ENCODE assay signal across 8 mouse cellular contexts in the genomic region with DNA sequence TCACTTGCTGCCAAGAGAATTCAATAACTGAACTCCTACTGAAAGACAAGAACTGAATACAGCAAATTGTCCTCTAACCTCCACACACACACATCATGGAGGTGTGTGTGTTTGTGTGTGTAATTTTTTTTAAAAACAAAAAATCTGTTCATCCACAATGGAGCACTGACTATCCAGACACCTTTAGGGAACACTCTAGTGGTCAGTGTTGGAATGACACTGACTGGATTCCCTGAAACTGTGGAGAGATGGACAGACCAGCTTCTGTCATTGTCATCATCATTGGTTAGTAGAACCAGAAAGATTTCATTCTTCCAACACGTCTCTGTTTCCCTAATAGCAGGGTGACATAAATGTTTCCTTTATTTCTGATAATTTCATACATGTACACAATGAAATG. TPM values are rescaled to one million over a fixed set of nuclear protein-coding genes. Genes with fewer than 3 reads are reported as not detected.
DNase-seq lines count a peak whose midpoint lies in the region; ATAC-seq and TF ChIP-seq lines count a peak whose summit lies in the region.

No protein-coding gene starts in this region.

- no peak for TF ChIP-seq POLR2A in liver, adult 2 months (IDR thresholded peaks at IDR 0.05; ENCODE audit: extremely low read depth, insufficient read depth, low read length)

- TF ChIP-seq CTCF in liver, adult 2 months (IDR thresholded peaks at IDR 0.05; ENCODE audit: low read depth, low read length) = peak; percentile 46

- H3K27ac ChIP-seq in liver, adult 2 months (replicated peaks; ENCODE audit: insufficient read depth, low read depth, low read length) = no peak overlapping the region

- H3K27me3 ChIP-seq in liver, adult 2 months (ENCODE audit: control insufficient read depth, insufficient read depth, low read length) = no peaks in the 10 kb centered on the region

- intact Hi-C loops in gastrocnemius, postnatal 14 days (cut with DNase I; ENCODE audit: low total_unique reads) = no loop called here

- no peaks in the 10 kb centered on the region for H3K4me1 ChIP-seq in liver, adult 2 months (ENCODE audit: control insufficient read depth, insufficient read depth, low read length)

- DNase-seq in gastrocnemius, adult 18-20 months (ENCODE audit: low spot score) = peak; percentile 14
- no peak for DNase-seq in gastrocnemius, postnatal 14 days
- DNase-seq in liver, adult 2 months (ENCODE audit: extremely low read depth, low read depth, low spot score) = peak; percentile 24
- DNase-seq in liver (no peak), ZHBTc4 (ENCODE audit: low read depth, low spot score) (peak; percentile 60)
- DNase-seq in ovary, adult 18-20 months (ENCODE audit: low spot score) = no peak
- no peak for DNase-seq in spleen, postnatal 10 days (ENCODE audit: low spot score in 2 of 2)

- WGBS in liver, adult 2 months = 58% methylated on average over 1 of the region's 1 CpGs

- no peaks in the 10 kb centered on the region for H3K79me2 ChIP-seq in liver, adult 2 months (ENCODE audit: control insufficient read depth, insufficient read depth, low read length)

- H3K9ac ChIP-seq in liver, adult 2 months (ENCODE audit: low read depth, low read length) = no peak overlapping the region

- peaks cover 18% of the 10 kb centered on the region for H3K36me3 ChIP-seq in liver, adult 2 months (ENCODE audit: control insufficient read depth, insufficient read depth, low read length)

- 0 out of 2 replicates have a peak, but pooled peaks have one; percentile 30 for ATAC-seq in megakaryocyte, adult 5-6 weeks (ENCODE audit: poor library complexity, severe bottlenecking)

- no peak overlapping the region for H3K4me3 ChIP-seq in liver, adult 2 months (ENCODE audit: insufficient read depth, low read depth, low read length)

RNA-seq across cellular contexts. Expression of gene Zfp961, which starts 21.1 kb away (rescaled TPM):
- 1 to 10 TPM; 2.6 to 4.0 TPM for total RNA-seq in gastrocnemius, adult 18-20 months (2021)
- 1 to 10 TPM; 2.9 to 3.3 TPM for total RNA-seq in gastrocnemius, postnatal 14 days (2021)
- total RNA-seq in liver, adult 2 months (2014; rRNA removed) = 5.8 and 7.5 TPM in 2 replicates
- polyA plus RNA-seq in liver, adult 2 months (2012; rRNA removed) = 2.7 and 3.8 TPM in 2 replicates
- 31.4 and 34.4 TPM in 2 replicates for total RNA-seq in megakaryocyte, adult 5-6 weeks (2015)
- 23.1 and 25.4 TPM in 2 replicates for total RNA-seq in megakaryocyte, adult 5-6 weeks (2017)

RNA-seq across cellular contexts. Expression of gene Cyp4f18, which starts 37.5 kb away (rescaled TPM):
- total RNA-seq in gastrocnemius, adult 18-20 months (2021) = under 1 TPM; 0.23 to 0.38 TPM
- under 1 TPM in 1 of 2 experiments, not detected in 1; 0.31 TPM for total RNA-seq in gastrocnemius, postnatal 14 days (2021)
- 0.74 TPM in 2 replicates for total RNA-seq in liver, adult 2 months (2014; rRNA removed)
- polyA plus RNA-seq in liver, adult 2 months (2012; rRNA removed) = 0.36 and 1.2 TPM in 2 replicates
- total RNA-seq in megakaryocyte, adult 5-6 weeks (2015) = 107 and 114 TPM in 2 replicates
- total RNA-seq in megakaryocyte, adult 5-6 weeks (2017) = 65.9 and 74.6 TPM in 2 replicates

Comparison
In these comparisons a context has a peak if more than half of its experiments do, and no peak if none do; other contexts are left out.
1. DNase-seq: peak in gastrocnemius, adult 18-20 months (single experiment), liver, adult 2 months (single experiment) and ZHBTc4 (single experiment); none in gastrocnemius, postnatal 14 days (single experiment), liver (single experiment), ovary, adult 18-20 months (single experiment) and spleen, postnatal 10 days (0 of 2).
2. RNA of gene Cyp4f18, which starts 37.5 kb away (total RNA-seq): 65.9 to 114 TPM in megakaryocyte, adult 5-6 weeks; 0.74 TPM in liver, adult 2 months, 0.23 to 0.38 TPM in gastrocnemius, adult 18-20 months and 0.31 TPM in gastrocnemius, postnatal 14 days; every median in the first group is over 10 times any median in the second.